Mouse (Mus musculus): ENCODE results near the gene Actb. TPM values are rescaled to one million over a fixed set of nuclear protein-coding genes. Genes with fewer than 3 reads are reported as not detected.

The Actb gene
- total RNA-seq, 1 experiment from 2014 or later = 4,323 TPM

DNA sequence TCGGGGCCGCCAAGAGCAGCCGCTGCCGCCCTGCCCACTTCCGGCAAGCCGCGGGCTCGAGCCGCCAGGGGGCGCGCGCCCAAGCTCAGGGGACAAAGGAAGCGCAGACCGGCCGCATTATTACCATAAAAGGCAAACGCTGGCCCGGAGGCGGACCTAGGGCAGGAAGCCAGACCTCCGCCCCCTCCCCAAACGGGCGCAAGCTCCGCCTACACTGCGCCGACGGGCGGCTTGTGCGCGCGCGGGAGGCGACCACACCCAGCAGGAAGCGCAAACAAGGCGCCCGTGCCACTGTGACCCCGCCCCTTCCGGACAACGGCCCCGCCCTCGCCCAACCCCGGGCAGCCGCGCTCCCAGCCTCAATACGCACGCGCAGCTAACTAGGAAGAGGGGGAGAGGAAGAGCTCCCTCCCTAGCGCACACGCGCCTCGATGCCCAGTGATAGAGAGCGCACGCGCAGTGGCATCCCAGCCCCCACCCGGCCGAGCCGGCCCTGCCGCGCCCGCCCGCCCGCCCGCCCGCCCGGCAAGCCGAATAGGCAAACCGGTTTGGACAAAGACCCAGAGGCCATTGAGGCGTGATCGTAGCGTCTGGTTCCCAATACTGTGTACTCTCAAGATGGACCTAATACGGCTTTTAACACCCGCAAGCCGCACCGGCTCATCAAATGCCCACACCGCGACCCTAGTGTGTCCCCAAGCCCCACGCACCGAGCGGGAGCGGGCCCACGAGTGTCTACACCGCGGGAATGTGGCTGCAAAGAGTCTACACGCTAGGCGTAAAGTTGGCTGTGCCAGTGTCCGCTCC lies 626 bp downstream of the Actb start:
- peak; percentile 22 to 61 for ATAC-seq (replicated peaks in 1 of 2; ENCODE audit: insufficient read depth in 1 of 2, low FRiP score in 2 of 2, low TSS enrichment in 1 of 2, low read depth in 1 of 2, poor library complexity in 2 of 2, severe bottlenecking in 2 of 2)

DNA sequence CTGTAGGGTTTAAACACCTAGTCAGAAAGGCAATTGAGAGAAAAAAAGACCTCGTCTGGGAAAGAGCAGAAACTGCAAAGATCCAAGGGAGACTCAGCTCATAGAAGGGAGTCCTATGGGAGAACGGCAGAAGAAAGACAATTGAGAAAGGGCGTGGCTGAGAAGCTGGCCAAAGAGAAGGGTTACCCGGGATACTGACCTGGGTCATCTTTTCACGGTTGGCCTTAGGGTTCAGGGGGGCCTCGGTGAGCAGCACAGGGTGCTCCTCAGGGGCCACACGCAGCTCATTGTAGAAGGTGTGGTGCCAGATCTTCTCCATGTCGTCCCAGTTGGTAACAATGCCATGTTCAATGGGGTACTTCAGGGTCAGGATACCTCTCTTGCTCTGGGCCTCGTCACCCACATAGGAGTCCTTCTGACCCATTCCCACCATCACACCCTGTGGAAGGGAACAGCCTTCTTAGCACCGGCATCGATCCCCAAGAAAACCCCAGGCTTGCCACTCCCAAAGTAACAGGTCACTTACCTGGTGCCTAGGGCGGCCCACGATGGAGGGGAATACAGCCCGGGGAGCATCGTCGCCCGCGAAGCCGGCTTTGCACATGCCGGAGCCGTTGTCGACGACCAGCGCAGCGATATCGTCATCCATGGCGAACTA lies 1.4 kb downstream of the Actb start:
- no peak for ATAC-seq (replicated peaks in 1 of 2; ENCODE audit: insufficient read depth in 1 of 2, low FRiP score in 2 of 2, low TSS enrichment in 1 of 2, low read depth in 1 of 2, poor library complexity in 2 of 2, severe bottlenecking in 2 of 2)

DNA sequence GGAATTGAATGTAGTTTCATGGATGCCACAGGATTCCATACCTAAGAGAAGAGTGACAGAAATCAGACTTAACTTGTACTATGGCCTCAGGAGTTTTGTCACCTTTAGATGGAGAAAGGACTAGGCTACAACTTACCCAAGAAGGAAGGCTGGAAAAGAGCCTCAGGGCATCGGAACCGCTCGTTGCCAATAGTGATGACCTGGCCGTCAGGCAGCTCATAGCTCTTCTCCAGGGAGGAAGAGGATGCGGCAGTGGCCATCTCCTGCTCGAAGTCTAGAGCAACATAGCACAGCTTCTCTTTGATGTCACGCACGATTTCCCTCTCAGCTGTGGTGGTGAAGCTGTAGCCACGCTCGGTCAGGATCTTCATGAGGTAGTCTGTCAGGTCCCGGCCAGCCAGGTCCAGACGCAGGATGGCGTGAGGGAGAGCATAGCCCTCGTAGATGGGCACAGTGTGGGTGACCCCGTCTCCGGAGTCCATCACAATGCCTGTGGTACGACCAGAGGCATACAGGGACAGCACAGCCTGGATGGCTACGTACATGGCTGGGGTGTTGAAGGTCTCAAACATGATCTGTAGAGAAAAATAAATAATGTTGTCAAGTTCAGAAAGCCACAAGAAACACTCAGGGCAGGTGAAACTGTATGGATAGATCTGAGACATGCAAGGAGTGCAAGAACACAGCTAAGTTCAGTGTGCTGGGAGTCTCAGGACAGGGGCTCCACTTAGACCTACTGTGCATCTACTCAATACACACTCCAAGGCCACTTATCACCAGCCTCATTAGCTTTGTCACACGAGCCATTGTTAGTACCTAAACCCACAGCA lies 2.1 kb downstream of the Actb start:
- ATAC-seq (replicated peaks in 1 of 2; ENCODE audit: insufficient read depth in 1 of 2, low FRiP score in 2 of 2, low TSS enrichment in 1 of 2, low read depth in 1 of 2, poor library complexity in 2 of 2, severe bottlenecking in 2 of 2) = no peak

DNA sequence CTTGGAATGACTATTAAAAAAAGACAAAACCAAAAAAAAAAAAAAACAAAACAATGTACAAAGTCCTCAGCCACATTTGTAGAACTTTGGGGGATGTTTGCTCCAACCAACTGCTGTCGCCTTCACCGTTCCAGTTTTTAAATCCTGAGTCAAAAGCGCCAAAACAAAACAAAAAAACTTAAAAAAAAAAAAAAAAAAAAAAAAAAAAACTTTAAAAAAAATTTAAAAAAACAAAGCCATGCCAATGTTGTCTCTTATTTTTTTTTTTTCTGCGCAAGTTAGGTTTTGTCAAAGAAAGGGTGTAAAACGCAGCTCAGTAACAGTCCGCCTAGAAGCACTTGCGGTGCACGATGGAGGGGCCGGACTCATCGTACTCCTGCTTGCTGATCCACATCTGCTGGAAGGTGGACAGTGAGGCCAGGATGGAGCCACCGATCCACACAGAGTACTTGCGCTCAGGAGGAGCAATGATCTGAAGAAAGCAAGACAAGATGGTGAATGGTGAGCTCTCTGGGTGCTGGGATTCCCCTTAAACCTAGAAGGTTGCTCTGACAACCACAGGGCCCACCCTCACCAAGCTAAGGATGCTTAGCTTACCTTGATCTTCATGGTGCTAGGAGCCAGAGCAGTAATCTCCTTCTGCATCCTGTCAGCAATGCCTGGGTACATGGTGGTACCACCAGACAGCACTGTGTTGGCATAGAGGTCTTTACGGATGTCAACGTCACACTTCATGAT lies 2.9 kb downstream of the Actb start:
- ATAC-seq (replicated peaks in 1 of 2; ENCODE audit: insufficient read depth in 1 of 2, low FRiP score in 2 of 2, low TSS enrichment in 1 of 2, low read depth in 1 of 2, poor library complexity in 2 of 2, severe bottlenecking in 2 of 2) = no peak

DNA sequence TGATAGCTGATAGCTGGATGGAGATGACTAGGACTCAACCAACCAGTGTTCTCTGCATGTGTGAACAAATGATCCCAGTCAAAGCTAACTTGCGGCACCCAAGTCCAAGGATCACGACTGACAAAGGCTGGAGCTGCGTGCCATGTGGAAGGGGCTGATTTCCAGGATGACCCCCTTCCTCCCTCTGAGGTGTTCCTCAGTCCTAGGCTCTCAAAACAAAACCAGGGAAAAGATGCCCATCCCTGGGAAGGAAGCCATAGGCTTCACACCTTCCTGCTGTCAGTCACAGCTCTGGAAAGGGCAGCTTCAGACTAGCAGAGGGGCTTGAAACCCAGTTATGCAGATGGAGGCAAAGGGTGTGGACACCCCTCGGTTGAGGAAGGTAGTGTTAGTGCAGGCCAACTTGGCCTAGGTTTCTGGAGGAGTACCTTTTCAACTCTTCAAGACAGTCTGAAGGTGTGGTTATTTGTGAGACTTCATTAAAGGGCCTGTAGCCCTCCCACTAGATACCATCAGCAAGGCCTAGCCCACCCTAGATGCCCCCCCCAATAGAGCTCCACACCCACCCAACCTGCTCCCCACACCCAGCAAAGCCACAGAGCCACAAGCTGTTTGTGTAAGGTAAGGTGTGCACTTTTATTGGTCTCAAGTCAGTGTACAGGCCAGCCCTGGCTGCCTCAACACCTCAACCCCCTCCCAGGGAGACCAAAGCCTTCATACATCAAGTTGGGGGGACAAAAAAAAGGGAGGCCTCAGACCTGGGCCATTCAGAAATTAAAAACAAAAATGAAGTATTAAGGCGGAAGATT lies 3.8 kb downstream of the Actb start:
- no peak for ATAC-seq (replicated peaks in 1 of 2; ENCODE audit: insufficient read depth in 1 of 2, low FRiP score in 2 of 2, low TSS enrichment in 1 of 2, low read depth in 1 of 2, poor library complexity in 2 of 2, severe bottlenecking in 2 of 2)

DNA sequence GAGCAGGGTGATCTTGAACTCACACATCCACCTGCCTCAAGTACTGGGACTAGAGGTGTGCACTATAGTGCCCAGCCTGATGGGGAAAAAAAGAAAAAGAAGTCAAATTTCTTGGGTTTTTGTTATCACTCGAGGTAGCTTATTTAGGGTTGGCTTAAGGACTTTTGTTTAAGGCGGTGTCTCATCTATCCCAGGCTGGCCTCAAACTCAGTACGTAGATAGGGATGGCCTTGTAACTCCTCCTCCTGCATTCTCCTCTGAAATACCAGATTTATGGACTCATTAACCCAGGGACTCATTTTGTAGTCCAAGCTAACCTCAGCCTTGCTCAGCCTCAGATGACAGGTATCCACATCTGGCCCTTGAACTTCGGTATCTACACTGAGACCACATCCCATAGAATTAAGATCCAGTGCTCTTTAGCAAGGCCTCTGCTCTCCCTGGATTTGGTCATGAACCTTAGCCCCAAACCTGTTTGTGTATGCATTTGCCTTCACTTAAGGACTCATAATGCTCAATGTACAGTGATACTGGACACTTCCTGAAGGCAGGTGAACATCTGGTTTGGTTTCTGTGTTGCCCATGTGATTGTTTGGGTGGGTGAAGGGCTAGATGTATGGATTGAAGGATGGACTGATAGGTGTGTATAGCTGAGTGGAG lies 4.6 kb downstream of the Actb start:
- no peak for ATAC-seq (replicated peaks in 1 of 2; ENCODE audit: insufficient read depth in 1 of 2, low FRiP score in 2 of 2, low TSS enrichment in 1 of 2, low read depth in 1 of 2, poor library complexity in 2 of 2, severe bottlenecking in 2 of 2)

DNA sequence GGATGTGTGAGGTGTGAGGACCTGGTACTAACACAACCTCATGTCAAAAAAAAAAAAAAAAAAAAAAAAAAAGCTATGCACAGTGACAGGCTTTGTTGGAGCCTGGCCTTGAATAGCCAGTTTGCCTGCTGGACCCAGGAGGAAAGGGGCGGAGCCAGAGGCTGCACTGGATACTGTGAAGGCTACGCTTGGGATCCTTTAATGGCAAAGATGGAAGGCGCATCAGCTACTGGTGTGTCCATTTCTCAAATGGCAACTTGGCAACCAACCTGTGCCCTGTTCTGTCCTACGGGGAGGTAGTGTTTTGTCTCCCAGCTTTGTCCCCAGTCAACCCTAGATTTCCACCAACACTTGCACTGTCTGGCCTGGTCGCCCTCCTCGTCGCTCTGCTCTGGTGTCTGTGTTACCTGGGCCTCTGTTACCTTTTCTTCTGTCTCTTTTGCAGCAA lies 5.2 kb downstream of the Actb start:
- ATAC-seq (replicated peaks in 1 of 2; ENCODE audit: insufficient read depth in 1 of 2, low FRiP score in 2 of 2, low TSS enrichment in 1 of 2, low read depth in 1 of 2, poor library complexity in 2 of 2, severe bottlenecking in 2 of 2) = no peak

DNA sequence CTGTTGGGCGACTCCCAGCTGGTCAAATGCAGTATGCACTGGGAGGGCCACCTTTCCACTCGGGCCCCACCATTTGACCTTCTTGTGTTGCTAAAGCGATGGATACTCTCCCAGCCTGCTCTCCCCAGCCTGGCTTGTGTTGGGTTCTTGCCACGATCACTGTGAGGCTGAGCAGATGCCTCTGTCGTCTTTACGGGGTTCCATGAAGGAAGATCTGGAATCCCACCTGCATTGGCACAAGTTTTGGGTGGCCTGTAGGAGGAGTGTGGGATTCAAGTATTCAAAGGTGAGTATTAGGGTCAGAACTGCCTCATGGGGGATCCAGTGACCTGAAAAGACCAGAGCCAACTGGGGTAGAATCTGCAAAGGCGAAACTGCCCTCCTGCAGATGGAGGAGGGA lies 5.9 kb downstream of the Actb start:
- no peak for ATAC-seq (replicated peaks in 1 of 2; ENCODE audit: insufficient read depth in 1 of 2, low FRiP score in 2 of 2, low TSS enrichment in 1 of 2, low read depth in 1 of 2, poor library complexity in 2 of 2, severe bottlenecking in 2 of 2)

DNA sequence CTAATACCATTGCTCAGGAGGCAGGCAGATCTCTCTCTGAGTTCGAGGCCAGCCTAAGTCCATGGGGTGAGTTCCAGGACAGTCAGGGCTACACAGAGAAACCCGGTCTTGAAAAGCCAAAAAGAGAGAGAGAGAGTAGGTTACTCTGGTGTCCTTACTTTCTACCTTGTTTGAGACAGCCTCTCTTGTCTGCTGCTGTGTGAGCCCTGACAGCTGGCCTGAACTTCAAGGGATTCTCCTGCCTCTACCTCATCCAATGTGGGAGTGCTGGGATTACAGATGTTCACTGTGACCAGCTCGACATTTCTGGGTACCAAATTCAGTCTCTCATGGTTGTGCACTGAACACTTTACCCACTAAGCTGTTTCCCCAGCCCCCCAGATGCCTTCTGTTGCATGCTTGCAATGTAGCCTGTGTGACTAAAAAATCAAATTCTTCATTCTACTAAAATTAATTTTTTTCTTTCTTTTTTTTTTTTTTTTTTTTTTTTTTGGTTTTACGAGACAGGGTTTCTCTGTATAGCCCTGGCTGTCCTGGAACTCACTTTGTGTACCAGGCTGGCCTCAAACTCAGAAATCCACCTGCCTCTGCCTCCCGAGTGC lies 6.5 kb downstream of the Actb start:
- ATAC-seq (replicated peaks in 1 of 2; ENCODE audit: insufficient read depth in 1 of 2, low FRiP score in 2 of 2, low TSS enrichment in 1 of 2, low read depth in 1 of 2, poor library complexity in 2 of 2, severe bottlenecking in 2 of 2) = no peak

DNA sequence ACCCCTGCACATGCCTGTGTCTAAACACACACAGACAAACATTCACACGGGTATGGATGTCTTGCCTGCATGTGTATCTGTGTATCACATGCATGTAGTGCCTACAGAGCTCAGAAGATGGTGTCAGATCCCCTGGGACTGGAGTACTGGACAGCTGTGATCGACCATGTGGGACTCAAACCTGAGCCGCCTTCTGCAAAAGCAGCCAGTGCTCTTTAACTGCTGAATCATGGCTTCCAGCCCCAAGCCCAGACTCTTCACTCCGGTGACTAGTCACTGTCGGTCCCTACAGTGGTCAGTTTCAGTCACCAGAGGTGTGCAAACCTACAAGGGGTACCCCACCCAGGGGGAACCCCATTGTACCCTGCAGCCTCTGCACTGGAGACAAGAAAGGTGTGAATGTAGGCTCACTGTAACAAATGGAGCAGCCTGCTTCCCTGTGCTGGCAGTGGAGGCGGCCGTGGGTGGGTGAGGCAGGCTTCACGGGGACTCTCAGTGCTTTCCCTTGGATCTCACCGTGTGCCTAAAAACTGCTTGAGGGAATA lies 7.4 kb downstream of the Actb start:
- ATAC-seq (replicated peaks in 1 of 2; ENCODE audit: insufficient read depth in 1 of 2, low FRiP score in 2 of 2, low TSS enrichment in 1 of 2, low read depth in 1 of 2, poor library complexity in 2 of 2, severe bottlenecking in 2 of 2) = no peak

DNA sequence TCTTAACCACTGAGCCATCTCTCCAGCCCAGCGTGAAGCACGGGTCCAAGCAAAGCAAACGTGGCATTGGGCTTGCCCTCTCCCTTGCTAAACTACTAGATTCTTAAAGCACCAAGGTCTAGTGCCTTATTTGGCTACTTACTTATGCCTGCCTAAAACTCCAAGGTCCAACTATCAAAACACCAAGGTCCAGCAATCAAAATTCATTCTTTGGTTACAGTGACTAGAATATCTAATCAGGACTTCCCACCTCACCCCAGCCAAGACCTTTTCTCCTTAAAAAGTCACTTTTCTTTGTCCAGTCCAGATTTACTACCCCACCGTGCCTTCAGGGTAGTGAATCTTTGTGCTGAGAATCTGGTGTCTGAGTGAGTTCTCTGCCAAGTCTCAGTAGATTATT lies 8.2 kb downstream of the Actb start:
- no peak for ATAC-seq (replicated peaks in 1 of 2; ENCODE audit: insufficient read depth in 1 of 2, low FRiP score in 2 of 2, low TSS enrichment in 1 of 2, low read depth in 1 of 2, poor library complexity in 2 of 2, severe bottlenecking in 2 of 2)

DNA sequence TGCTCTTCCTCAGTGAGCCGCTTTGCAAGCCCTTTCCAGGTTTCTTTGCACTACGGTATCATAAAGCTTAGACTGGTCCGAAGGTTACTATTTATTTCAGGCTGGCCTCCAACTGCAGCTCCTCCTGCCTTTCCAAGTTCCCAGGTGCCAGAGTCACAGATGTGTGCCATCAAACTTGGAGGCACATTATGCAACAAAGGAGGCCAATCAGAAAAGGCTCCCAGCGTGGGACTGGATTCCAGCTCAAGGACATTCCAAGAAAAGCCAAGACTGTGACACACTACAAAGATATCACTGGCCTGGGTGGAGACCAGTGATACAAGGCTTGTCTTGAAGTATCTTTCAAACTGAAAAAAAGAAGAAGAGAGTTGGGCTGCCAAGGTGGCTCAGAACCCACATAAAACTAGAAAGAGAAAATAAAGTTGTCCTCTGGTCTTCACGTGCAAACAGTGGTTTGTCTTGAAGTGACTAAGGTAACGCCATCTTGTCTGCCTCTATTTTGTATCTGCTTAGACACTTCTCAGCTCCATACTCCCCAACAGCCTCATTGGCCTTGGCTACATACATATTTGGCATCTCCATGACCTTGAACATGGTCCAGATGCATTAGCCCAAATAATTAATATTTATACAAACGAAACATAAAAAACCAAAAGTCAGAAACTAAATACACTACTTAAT lies 8.8 kb downstream of the Actb start:
- ATAC-seq (replicated peaks in 1 of 2; ENCODE audit: insufficient read depth in 1 of 2, low FRiP score in 2 of 2, low TSS enrichment in 1 of 2, low read depth in 1 of 2, poor library complexity in 2 of 2, severe bottlenecking in 2 of 2) = no peak

DNA sequence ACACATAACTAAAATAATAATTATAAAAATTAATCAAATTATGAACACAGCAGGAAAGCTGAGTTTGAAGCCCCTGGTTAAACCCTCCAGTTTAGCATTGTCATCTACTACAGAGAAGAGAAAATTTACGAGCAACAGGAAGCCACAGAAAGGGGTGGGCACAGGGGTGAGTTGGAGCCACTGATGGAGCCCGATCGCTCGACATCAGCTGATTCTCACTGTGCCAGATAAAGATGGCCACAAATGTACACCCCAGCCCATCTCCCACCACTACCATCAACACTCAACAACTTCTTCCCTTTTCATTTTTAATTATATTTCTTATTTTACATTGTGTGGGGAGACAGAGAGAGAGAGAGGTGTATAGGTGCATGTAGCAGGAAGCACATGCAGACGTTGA lies 9.8 kb downstream of the Actb start:
- peak; percentile 51 to 57 for ATAC-seq (replicated peaks in 1 of 2; ENCODE audit: insufficient read depth in 1 of 2, low FRiP score in 2 of 2, low TSS enrichment in 1 of 2, low read depth in 1 of 2, poor library complexity in 2 of 2, severe bottlenecking in 2 of 2)

DNA sequence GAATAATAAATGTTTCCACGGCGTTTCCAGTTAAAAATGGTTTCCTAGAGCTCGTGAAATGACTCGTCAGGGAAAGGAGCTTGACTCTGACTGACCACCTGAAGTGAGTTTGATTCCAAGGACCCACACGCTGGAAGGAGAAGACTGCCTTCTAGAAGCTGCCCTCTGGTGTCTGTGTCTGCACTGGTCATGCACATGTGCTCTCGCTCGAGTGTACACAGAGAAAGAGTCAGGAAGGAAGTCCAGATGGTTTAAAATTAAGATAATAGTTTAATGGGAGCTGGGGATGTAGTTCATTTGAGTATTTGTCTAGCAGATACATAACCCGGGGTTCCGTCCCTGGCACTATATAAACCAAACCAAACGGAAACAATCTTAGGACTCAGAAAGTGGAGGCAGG lies 10.4 kb downstream of the Actb start:
- ATAC-seq (replicated peaks in 1 of 2; ENCODE audit: insufficient read depth in 1 of 2, low FRiP score in 2 of 2, low TSS enrichment in 1 of 2, low read depth in 1 of 2, poor library complexity in 2 of 2, severe bottlenecking in 2 of 2) = peak; percentile 20 to 40; a peak in 3 of 4 replicates

DNA sequence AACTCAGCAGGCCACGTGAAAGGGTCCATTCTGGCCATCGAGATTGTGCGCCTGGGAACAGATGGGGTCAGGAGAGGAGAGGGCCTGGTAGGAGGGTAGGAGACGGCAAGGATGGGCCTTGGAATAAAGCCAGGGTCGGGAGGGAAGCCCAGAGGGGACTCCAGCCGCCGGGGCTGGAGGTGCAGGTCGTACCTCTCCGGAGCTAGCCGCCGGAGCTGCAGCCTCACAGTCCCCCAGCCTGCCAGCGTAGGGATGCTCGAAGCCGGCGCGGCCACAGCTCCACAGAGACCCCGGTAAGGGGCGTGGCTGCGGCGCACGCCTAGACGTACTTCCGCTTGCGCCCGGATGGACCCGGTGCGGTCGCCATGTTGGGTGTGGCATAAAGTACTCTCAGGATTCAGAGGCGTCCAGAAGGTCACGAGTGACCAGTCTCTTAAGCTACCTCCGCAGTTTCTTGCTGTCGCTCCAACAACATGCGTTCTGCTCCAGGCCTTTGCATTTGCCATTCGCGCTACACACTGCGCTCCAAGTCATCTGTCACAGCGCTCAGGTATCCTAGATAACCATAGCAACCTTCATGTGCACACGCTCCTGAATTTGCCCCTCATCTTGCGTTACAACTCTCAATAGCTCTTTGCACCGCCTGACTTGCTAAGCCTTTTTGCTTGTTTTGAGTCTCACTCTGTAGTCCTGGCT lies 11.5 kb downstream of the Actb start, which contains the start of gene Fbxl18:
Gene Fbxl18, minus strand, starts transcription at position 504 of the 696 bp plus-strand sequence.
- peak; percentile 80 to 87 for ATAC-seq (replicated peaks in 1 of 2; ENCODE audit: insufficient read depth in 1 of 2, low FRiP score in 2 of 2, low TSS enrichment in 1 of 2, low read depth in 1 of 2, poor library complexity in 2 of 2, severe bottlenecking in 2 of 2)
